Mouse (Mus musculus) megakaryocyte, embryonic 14.5 days (primary cell): ENCODE measurements around the gene Sgip1.

Experiments
- FLI1 ChIP-seq: IDR thresholded peaks from 2 replicates; pipeline ENCODE4 v1.6.1; 2012; ENCODE audit warnings: low read length, inconsistent platforms, mixed read lengths
- GATA1 ChIP-seq: IDR thresholded peaks from 3 replicates; pipeline ENCODE4 v1.6.1; 2012; ENCODE audit warnings: mixed read lengths, low read length, inconsistent platforms, borderline replicate concordance

- no peak for TF ChIP-seq FLI1
- TF ChIP-seq GATA1, result no peak
Measured at GRCm38 (mm10) chr4:102840062-102840798, 99.1 kb downstream of the Sgip1 start.
